Mouse (Mus musculus) thymus, adult 2 months (tissue): ENCODE results near the gene Ggcx. TPM values are rescaled to one million over a fixed set of nuclear protein-coding genes. Genes with fewer than 3 reads are reported as not detected.

ENCODE experiments used
- DNase-seq: peaks from one replicate; pipeline ENCODE4 v3.0.0; 2021
- H3K27ac ChIP-seq: fragments of 200-500 bp; 2 replicates; pipeline ENCODE4 v1.5.1; 2012; ENCODE audit warnings: low read length, control low read depth; ENCODE audit not compliant: control insufficient read depth, insufficient read depth
- H3K27me3 ChIP-seq: fragments of 200-500 bp; 2 replicates; pipeline ENCODE4 v1.6.1; 2012; ENCODE audit warnings: mild to moderate bottlenecking, low read length, moderate library complexity, mixed read lengths; ENCODE audit not compliant: control insufficient read depth, insufficient read depth
- H3K36me3 ChIP-seq: fragments of 200-500 bp; 2 replicates; pipeline ENCODE4 v1.6.1; 2012; ENCODE audit warnings: mild to moderate bottlenecking, low read length, moderate library complexity; ENCODE audit not compliant: control insufficient read depth, insufficient read depth
- H3K4me1 ChIP-seq: fragments of 200-500 bp; replicated peaks from 2 replicates; pipeline ENCODE4 v1.6.1; 2012; ENCODE audit warnings: low read length; ENCODE audit not compliant: control insufficient read depth, insufficient read depth
- H3K4me3 ChIP-seq: fragments of 200-500 bp; 2 replicates; pipeline ENCODE4 v1.5.1; 2012; ENCODE audit warnings: mild to moderate bottlenecking, low read length, control low read depth, moderate library complexity; ENCODE audit not compliant: control insufficient read depth, insufficient read depth
- CTCF ChIP-seq: fragments of 200-500 bp; IDR thresholded peaks from 2 replicates; pipeline ENCODE4 v1.5.1; 2012; ENCODE audit warnings: mild to moderate bottlenecking, control low read depth, low read length, moderate library complexity, borderline replicate concordance; ENCODE audit not compliant: control insufficient read depth, poor library complexity, insufficient read depth; ENCODE audit errors: extremely low read depth
- POLR2A ChIP-seq: fragments of 200-500 bp; IDR thresholded peaks from 2 replicates; pipeline ENCODE4 v1.6.1; 2012; ENCODE audit warnings: mild to moderate bottlenecking, low read length, control low read depth, moderate library complexity; ENCODE audit not compliant: control insufficient read depth, poor library complexity, insufficient read depth; ENCODE audit errors: extremely low read depth
- WGBS: fragments of 180-500 bp; shearing (Covaris S2); methylation state at CpG from one replicate; pipeline ENCODE4 v1.1.7; 2018; 5-methylcytosine and 5-hydroxymethylcytosine counted together
- polyA plus RNA-seq: library from polyadenylated mRNA; depleted of rRNA; stranded (reverse); fragments of >200 nt; gene quantifications from 2 replicates; pipeline ENCODE4 v1.2.3, GENCODE M21; 2012

The Ggcx gene
- polyA plus RNA-seq, 1 experiment: 14.0 TPM

DNA sequence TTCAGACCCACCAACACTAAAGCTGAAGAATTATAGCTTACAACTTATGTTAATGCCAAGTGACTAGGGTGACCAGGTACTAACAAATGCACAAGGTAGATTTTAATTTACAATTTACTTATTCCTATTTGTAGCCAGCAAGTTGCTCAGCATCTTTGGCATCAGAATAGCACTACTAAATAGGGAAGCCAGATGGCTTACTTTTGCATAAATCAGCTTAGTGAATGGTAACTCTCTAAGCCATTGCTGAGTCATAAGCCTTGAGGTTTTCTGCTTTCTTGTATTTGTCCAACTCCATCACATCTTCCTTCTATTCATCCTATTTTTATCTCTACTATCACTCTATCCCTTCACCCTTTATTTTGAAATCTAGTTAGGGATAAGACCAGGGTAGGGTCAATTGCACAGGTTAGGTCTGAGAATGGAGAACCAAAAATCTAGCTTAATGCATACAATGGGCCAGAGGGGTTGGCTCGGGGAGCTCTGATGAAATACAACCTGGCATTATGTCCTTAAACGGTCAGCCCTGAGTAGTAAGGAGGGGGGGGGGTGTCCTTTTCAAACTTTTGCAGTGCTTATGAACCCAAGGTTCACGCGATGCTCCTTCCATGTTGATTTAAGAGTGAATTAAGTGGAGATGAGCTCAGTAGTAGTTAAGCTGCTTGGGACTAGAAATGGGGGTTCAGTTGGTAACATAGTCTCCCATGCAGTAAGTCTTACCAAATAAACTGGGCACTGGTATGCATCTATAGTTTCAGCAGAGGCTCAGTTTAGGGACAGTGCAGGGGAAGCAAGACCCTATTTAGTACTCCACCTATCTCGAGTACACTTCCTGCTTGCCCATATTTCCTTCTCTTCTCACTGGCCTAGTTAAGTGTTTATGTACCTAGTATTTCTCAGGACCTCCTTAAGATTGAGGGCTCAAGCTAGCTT lies 17.1 kb downstream of the Ggcx start:
- H3K4me1 ChIP-seq: no peaks in the 10 kb centered on the region
- H3K27me3 ChIP-seq: no peaks in the 10 kb centered on the region
- no peak for TF ChIP-seq POLR2A
- TF ChIP-seq CTCF: no peak
- WGBS: 76% methylated on average over 5 of the region's 5 CpGs
- DNase-seq: no peak
- H3K4me3 ChIP-seq: no peak overlapping the region
- H3K27ac ChIP-seq: no peak overlapping the region
- H3K36me3 ChIP-seq: peaks cover 60% of the 10 kb centered on the region

- peaks cover 67% of the 10 kb centered on the region for H3K36me3 ChIP-seq
- H3K4me1 ChIP-seq: no peaks in the 10 kb centered on the region
Measured at GRCm38 (mm10) chr6:72432153-72432552, 18.0 kb downstream of the Ggcx start.

GRCm38 (mm10) chr6:72438226-72438625 lies 24.1 kb downstream of the Ggcx start:
- no peak for DNase-seq
- H3K4me1 ChIP-seq: peaks cover 4% of the 10 kb centered on the region
- no peaks in the 10 kb centered on the region for H3K27me3 ChIP-seq
- H3K36me3 ChIP-seq: peaks cover 36% of the 10 kb centered on the region
- H3K4me3 ChIP-seq: no peak overlapping the region
- WGBS: under 1% methylated on average over 5 of the region's 5 CpGs
- TF ChIP-seq POLR2A (no peak), CTCF (no peak)
- no peak overlapping the region for H3K27ac ChIP-seq

More at GRCm38 (mm10) chr6:72432153-72432552, 18.0 kb downstream of the Ggcx start:
- DNase-seq: no peak
- 99% methylated on average over 2 of the region's 2 CpGs for WGBS
- no peak overlapping the region for H3K27ac ChIP-seq
- TF ChIP-seq POLR2A (no peak), CTCF (no peak)
- H3K4me3 ChIP-seq: no peak overlapping the region
- H3K27me3 ChIP-seq: no peaks in the 10 kb centered on the region

- Histone ChIP-seq H3K36me3 (peaks cover 30% of the 10 kb centered on the region), H3K4me3 (peak overlapping the region; percentile 96), H3K4me1 (peaks cover 4% of the 10 kb centered on the region), H3K27ac (peak overlapping the region; percentile 93), H3K27me3 (no peaks in the 10 kb centered on the region)
- peak; percentile 87 for DNase-seq
- TF ChIP-seq CTCF: peak; percentile 23; the same call in 1 of the 2 replicates
- TF ChIP-seq POLR2A: no peak
- WGBS: under 1% methylated on average over 57 of the region's 57 CpGs
Measured at GRCm38 (mm10) chr6:72438862-72439354, 24.8 kb downstream of the Ggcx start.

DNA sequence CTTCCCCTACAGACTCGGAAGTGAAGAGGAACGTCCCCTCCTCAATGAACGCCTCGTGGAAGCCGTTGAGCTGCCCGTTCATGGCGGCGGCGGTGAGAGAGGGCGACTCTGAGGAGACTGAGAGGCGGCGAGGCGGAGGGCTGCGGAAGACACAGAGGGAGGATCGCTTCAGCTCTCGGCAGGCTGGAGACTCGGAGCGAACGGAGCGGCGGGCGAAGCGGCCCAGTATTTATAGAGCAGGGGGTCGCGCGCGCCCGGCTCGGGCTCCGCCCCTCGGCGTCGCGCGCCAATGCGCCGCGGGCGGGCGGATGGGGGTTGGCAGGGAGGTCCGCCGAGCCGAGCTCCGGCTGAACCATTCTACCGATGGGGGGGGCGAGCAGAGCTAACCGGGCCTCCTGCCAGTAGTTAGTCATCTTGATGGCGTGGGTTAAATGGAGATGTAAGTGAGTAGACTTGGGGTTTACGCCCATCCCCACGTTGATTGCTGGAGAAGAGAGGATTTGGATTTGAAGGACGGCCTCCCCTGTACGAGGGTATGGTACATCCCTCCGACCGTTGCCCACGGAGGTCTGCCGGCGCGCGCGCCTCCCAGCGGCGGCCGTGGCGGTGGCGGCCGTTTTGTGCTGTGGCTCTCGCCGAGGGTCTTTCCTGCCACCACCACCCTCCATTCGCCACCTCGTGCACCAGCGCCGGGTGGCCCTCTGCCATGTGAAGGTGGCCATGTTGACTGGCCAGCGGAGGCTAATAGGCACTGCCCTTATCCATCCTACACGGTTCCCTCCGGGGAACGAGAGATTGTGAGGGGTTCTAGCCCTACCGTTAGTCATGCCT lies 25.5 kb downstream of the Ggcx start, which contains the start of gene Mat2a:
Mat2a (minus strand) TSS at position 204 of the 831 bp plus-strand sequence.
- Histone ChIP-seq H3K27me3 (no peaks in the 10 kb centered on the region), H3K4me3 (peak within 1 kb of the TSS; percentile 96), H3K27ac (peak within 1 kb of the TSS; percentile 93), H3K4me1 (peaks cover 4% of the 10 kb centered on the region), H3K36me3 (peaks cover 23% of the 10 kb centered on the region)
- peak; percentile 93 for DNase-seq
- under 1% methylated on average over 72 of the region's 77 CpGs for WGBS
- peak; percentile 70; the same call in 1 of the 2 replicates for TF ChIP-seq CTCF
- peak; percentile 97 for TF ChIP-seq POLR2A

DNA sequence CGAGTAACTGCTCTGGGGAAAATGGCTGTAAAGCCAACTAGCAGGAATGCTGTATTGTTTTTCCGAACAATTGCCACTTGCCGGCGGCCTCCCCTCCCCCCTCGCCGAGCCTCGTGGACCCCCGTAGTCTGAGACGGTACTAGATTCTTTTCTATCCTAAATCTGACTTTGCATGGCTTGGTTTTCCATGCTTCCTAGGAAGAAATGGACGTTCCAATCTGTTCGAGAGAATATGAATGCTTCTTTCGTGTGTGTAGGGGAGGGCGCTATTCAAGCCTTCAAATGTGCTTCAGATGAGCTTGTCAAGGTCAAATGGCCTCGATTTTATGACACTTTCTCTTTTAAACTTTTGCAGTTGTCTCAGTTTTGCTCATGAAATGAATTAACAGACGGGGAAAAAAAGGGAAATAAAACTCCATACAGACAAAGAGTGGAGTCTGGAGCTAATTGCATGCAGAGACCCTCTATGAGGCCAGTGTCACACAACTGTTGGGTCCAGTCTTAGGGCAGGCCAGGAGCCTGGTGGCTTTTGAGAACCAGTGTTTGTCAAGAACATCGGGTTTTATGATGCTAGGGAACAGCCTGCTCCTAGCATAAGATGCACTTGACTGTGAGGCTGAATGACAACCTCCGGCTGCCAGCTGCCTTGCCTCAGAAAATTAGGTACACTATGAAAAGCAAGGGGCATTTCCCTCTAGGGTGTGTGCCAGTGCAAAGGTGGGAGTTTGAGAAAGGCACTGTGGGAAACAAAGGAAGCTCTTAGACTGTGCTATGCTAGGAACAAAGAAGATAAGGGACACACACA lies 26.3 kb downstream of the Ggcx start:
- 4% methylated on average over 17 of the region's 17 CpGs for WGBS
- H3K4me1 ChIP-seq: peaks cover 4% of the 10 kb centered on the region
- peak; percentile 32 for DNase-seq
- TF ChIP-seq POLR2A (no peak), CTCF (no peak)
- H3K27ac ChIP-seq: peak overlapping the region; percentile 93
- no peaks in the 10 kb centered on the region for H3K27me3 ChIP-seq
- H3K4me3 ChIP-seq: peak overlapping the region; percentile 75
- peaks cover 15% of the 10 kb centered on the region for H3K36me3 ChIP-seq
